Mouse (Mus musculus) erythroblast, embryonic 14.5 days (primary cell): ENCODE measurements at regions not wholly inside any gene's neighbourhood (a gene's known extent, or its start where the extent isn't known, plus 50 kb on each side); places are given as distances from the start of the nearest gene placed in this dataset.

Experiments used
- GATA1 ChIP-seq: IDR thresholded peaks from 2 replicates; pipeline ENCODE4 v1.6.1; 2012; ENCODE audit warnings: low read length, inconsistent platforms, mixed read lengths
- TAL1 ChIP-seq: IDR thresholded peaks from 3 replicates; pipeline ENCODE4 v1.6.1; 2012; ENCODE audit warnings: low read length, inconsistent platforms, mixed read lengths

DNA sequence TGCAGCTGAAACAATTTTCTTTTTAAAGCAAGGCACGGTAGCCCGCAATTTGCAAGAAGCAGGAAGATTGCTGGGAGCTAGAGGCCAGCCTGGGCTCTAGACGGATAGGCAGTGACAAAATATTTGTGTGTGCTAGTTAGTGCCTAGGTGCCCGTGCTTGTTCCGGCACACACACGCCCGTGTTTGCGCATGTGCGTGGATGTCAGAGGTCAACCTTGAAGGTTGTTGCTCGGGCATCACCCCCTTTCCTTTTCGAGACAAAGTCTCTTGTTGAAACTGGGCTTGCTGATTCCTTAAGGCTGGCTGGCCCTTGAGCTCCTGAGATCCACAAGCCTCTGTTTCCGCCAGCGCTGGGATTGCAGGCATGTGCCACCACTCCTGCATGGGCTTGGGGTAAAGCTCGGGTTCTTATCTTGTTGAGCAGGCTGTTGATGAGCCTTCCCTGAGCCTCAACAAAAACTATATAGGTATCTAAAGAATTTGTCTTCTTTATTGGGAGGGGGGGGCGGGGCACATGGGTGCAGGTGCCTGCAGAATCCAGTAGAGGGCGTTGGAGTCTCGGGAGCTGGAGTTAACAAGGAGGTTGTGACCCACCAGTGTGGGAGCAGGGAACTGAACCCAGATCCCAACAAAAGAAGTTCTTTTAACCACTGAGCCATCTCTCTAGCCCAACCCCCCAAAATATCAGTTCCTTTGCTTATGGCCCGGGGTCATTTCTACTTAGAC is 149.5 kb upstream of the Lhx5 start:
- no peak for TF ChIP-seq GATA1
- TF ChIP-seq TAL1, result no peak
